Mouse (Mus musculus) embryonic facial prominence, embryonic 11.5 days (tissue): ENCODE results near the gene Stx7. TPM values are rescaled to one million over a fixed set of nuclear protein-coding genes. Genes with fewer than 3 reads are reported as not detected.

Experiments
- ATAC-seq: fragments of 200-750 bp; cut with Nextera tagmentation; replicated peaks from 2 replicates; pipeline ENCODE4 v1.8.0; 2017; ENCODE audit warnings: low read depth; ENCODE audit not compliant: insufficient number of reproducible peaks, low FRiP score, low TSS enrichment
- DNase-seq: peaks from one replicate; pipeline ENCODE4 v3.0.0-alpha.2; 2015; ENCODE audit warnings: low spot score
- H3K27ac ChIP-seq: fragments of 300-500 bp; sonication (generic); replicated peaks from 2 replicates; pipeline ENCODE4 v1.5.1; 2014; ENCODE audit warnings: mild to moderate bottlenecking, low read depth, low read length, control low read depth
- H3K27me3 ChIP-seq: fragments of 300-500 bp; sonication (generic); 2 replicates; pipeline ENCODE4 v1.6.1; 2014; ENCODE audit warnings: mild to moderate bottlenecking, low read length, moderate library complexity, mixed read lengths; ENCODE audit not compliant: control insufficient read depth, insufficient read depth
- H3K36me3 ChIP-seq: fragments of 300-500 bp; sonication (generic); replicated peaks from 2 replicates; pipeline ENCODE4 v1.6.1; 2014; ENCODE audit warnings: low read depth, mild to moderate bottlenecking, low read length, moderate library complexity, mixed read lengths; ENCODE audit not compliant: control insufficient read depth, insufficient read depth
- H3K4me1 ChIP-seq: fragments of 300-500 bp; sonication (generic); 2 replicates; pipeline ENCODE4 v1.6.1; 2014; ENCODE audit warnings: low read length, mixed read lengths; ENCODE audit not compliant: control insufficient read depth, insufficient read depth
- H3K4me2 ChIP-seq: fragments of 300-500 bp; sonication (generic); 2 replicates; pipeline ENCODE4 v1.6.1; 2014; ENCODE audit warnings: low read depth, mild to moderate bottlenecking, control low read depth, low read length, moderate library complexity
- H3K4me3 ChIP-seq: fragments of 300-500 bp; sonication (generic); 2 replicates; pipeline ENCODE4 v1.5.1; 2014; ENCODE audit warnings: low read depth, low read length, control low read depth
- H3K9ac ChIP-seq: fragments of 300-500 bp; sonication (generic); replicated peaks from 2 replicates; pipeline ENCODE4 v1.6.1; 2014; ENCODE audit warnings: mild to moderate bottlenecking, control low read depth, low read length
- H3K9me3 ChIP-seq: fragments of 300-500 bp; sonication (generic); replicated peaks from 2 replicates; pipeline ENCODE4 v1.6.1; 2016; ENCODE audit warnings: mild to moderate bottlenecking, low read length, inconsistent platforms, mixed read lengths; ENCODE audit not compliant: control insufficient read depth
- WGBS: fragments of 180-500 bp; shearing (Covaris S2); extraction: QIAGEN DNeasy Blood & Tissue Kit; methylation state at CpG from one replicate; pipeline ENCODE4 v1.1.7; 2014; 5-methylcytosine and 5-hydroxymethylcytosine counted together
- polyA plus RNA-seq: library from polyadenylated mRNA; unstranded; fragments of >200 nt; fragmentation: Nextera tagmentation; extraction: Ambion mirVana; gene quantifications from 2 replicates; pipeline ENCODE4 v1.2.1, GENCODE M21; 2014

The Stx7 gene
- polyA plus RNA-seq, 1 experiment from 2014 or later, result 79.4 TPM

DNA sequence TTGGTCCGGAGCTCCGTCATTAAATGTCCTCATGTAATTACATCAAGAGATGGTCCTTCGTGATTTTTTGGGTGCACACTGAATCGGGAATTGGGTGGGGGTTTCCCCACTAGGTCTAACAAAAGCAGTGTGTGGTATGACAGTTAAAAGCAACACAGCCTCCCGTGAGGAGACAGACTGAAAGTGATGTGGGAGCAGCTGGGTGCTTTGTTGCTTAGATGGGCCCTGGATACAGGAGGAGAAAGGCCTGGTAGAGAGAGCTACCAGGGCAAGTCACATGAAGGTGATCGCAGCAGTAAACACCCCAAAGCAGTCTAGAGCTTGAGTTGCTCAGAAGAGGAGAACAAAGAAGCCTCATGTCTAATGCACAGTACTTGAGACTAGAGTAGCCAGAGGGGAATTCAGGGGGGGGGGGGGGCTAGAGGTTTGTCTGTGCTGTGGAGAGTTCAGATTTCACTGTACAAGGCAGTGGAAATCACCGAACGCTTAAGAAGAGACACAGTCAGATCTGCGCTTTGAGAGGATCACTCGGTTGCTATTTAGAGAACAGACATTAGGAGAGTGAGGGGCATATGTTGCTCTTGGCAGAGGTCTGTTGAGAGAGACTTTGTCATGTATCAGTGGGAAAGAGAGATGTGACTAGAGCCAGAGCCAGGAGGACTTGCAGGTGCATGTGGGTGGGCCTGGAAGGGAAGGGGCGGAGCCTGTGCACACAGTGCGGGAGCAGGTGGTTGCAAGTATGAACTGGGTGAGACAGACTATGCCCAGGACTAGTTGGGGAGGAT, 9.6 kb downstream of the Stx7 start:
- no peak overlapping the region for H3K27ac ChIP-seq
- 91% methylated on average over 12 of the region's 12 CpGs for WGBS
- H3K36me3 ChIP-seq, result no peaks in the 10 kb centered on the region
- no peaks in the 10 kb centered on the region for H3K4me1 ChIP-seq
- H3K9me3 ChIP-seq, result no peaks in the 10 kb centered on the region
- no peak overlapping the region for H3K4me3 ChIP-seq
- H3K27me3 ChIP-seq, result no peaks in the 10 kb centered on the region
- DNase-seq, result no peak
- 0 out of 2 replicates have a peak, but pooled peaks have one; percentile 48 for ATAC-seq
- H3K9ac ChIP-seq, result no peak overlapping the region
- H3K4me2 ChIP-seq, result no peak overlapping the region

DNA sequence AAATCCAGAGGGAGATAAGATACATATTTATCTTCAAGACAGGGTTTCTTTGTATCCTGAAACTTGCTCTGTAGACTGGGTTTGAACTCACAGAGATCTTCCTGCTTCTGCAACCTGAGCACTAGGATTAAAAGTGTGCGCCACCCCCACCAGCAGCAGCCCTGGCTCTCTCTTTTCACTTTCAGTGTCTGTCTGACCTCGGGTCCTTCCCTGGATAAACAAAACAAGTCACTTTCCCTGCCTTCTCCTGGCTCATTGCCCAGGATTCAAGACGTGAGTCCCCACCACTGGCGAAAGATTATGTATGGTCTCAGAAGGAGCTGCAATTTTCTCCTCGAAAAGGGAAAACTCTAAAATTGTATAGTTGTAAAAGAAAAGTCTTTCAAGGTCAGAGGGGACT, 10.5 kb downstream of the Stx7 start:
- ATAC-seq, result no peak
- Histone ChIP-seq H3K27me3 (no peaks in the 10 kb centered on the region), H3K9me3 (no peaks in the 10 kb centered on the region), H3K27ac (no peak overlapping the region), H3K4me2 (no peak overlapping the region), H3K36me3 (no peaks in the 10 kb centered on the region), H3K4me3 (no peak overlapping the region), H3K4me1 (no peaks in the 10 kb centered on the region), H3K9ac (no peak overlapping the region)
- 60% methylated on average over 5 of the region's 5 CpGs for WGBS
- DNase-seq, result no peak

DNA sequence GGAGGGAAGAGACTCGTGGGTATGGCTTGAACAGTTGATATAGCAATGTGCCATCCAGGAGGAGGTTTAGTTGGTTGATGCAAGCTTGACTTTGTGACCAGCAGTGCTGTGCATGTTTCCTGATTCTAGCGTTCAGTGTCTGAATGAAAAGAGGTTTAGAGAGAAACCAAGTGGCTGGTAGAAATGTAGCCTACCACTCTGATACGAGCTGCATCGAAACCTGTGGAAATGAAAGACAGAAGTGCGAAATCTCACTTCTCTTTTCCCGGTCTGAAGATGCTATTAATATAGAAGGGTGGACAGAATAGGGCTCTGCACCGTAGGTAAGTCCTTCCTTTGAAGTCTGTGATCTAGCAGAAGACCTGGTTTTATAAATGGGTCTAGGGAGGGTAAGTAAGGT, 11.2 kb downstream of the Stx7 start:
- no peak overlapping the region for H3K9ac ChIP-seq
- ATAC-seq (no peak), DNase-seq (no peak)
- H3K4me3 ChIP-seq, result no peak overlapping the region
- WGBS, result 86% methylated on average over 7 of the region's 7 CpGs
- H3K36me3 ChIP-seq, result no peaks in the 10 kb centered on the region
- H3K27ac ChIP-seq, result no peak overlapping the region
- no peaks in the 10 kb centered on the region for H3K4me1 ChIP-seq
- no peaks in the 10 kb centered on the region for H3K27me3 ChIP-seq
- no peak overlapping the region for H3K4me2 ChIP-seq
- no peaks in the 10 kb centered on the region for H3K9me3 ChIP-seq

DNA sequence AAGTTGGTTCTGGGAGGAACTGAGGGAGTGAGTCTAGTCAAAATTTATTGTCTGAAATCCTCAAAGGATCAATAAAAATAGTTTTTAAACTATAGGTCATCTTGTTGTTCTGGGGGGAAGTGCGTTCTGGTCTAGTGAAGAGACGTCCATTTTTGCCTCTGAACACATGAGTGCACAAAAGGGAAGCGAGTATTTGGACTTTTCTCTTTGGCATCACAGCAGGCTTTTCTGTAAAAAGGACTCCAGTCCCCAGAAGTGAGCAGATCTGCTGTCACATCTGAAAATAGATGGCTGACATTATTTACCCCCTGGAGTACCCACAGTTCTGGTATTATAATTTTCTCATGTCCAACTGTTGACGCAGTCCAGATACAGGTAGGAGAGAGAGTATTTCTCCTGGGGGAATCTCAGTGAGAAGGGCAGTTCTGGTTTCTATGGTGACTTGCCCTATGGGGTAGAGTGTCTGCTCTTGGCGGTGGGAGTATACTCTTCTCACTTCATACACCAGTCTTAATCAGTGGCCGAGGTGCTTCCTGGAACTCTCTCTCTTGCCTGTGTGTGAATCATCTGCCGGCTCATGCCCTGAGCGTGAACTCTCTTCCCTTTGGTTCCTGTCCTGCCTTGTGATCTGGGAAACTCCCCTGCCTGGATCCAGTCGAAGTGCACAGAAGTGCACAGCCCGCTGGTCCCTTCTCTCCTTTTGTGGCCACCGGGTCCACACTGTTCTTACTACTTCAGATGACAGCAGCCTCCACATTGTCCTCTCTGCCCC, 15.2 kb downstream of the Stx7 start:
- DNase-seq, result no peak
- Histone ChIP-seq H3K27me3 (no peaks in the 10 kb centered on the region), H3K4me2 (no peak overlapping the region), H3K4me1 (no peaks in the 10 kb centered on the region), H3K4me3 (no peak overlapping the region), H3K9me3 (no peaks in the 10 kb centered on the region), H3K36me3 (no peaks in the 10 kb centered on the region), H3K27ac (no peak overlapping the region), H3K9ac (no peak overlapping the region)
- ATAC-seq, result no peak
- 50% methylated on average over 11 of the region's 11 CpGs for WGBS

DNA sequence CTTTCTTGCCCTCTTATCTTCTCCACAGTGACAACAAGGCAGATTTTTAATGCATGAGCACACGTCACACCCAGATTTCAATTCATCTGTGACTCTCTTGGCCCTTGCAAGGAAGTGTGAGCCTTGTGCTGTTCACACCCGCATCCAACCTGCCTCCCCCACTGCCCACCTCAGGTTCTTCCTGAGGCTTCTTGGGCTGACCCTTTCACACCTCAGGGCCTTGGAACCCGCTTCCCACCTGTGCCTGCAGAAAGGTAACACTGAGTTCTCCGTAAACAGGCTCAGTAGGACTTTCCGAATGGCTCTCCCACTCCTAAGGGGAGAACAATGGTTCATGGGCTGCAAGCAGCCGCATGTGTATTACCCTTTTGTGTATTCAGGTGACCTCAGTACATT, 15.8 kb downstream of the Stx7 start:
- H3K9ac ChIP-seq, result no peak overlapping the region
- no peaks in the 10 kb centered on the region for H3K36me3 ChIP-seq
- DNase-seq (no peak), ATAC-seq (no peak)
- H3K4me3 ChIP-seq, result no peak overlapping the region
- H3K27me3 ChIP-seq, result no peaks in the 10 kb centered on the region
- no peaks in the 10 kb centered on the region for H3K4me1 ChIP-seq
- no peaks in the 10 kb centered on the region for H3K9me3 ChIP-seq
- H3K4me2 ChIP-seq, result no peak overlapping the region
- H3K27ac ChIP-seq, result no peak overlapping the region
- WGBS, result 74% methylated on average over 6 of the region's 6 CpGs

DNA sequence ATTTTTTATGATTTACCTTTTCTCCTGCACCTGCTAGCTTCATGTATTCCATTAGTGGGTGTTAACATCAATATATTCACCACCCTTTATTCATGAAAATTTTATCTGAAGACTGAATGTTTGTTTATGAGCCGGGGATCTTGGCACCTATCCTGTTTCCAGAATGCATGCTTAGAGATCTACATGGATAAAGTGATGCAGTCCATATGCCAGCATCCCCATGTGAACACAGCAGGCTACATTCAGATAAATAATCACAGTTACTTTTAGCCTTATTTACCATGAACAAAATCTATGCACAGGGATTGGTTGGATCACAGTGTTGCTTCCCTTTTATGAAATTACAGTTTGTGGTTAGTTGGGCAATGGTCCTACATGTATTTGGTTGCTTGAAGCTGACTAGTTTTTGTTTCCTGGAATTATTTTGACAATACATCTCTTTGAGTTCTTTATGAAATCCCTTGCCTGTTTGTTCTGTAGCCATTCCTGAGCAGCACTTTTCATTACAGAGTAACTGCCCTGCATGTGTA, 16.5 kb downstream of the Stx7 start:
- Histone ChIP-seq H3K4me1 (no peaks in the 10 kb centered on the region), H3K27me3 (no peaks in the 10 kb centered on the region), H3K4me2 (no peak overlapping the region), H3K9me3 (no peaks in the 10 kb centered on the region), H3K9ac (no peak overlapping the region), H3K36me3 (no peaks in the 10 kb centered on the region), H3K27ac (no peak overlapping the region), H3K4me3 (no peak overlapping the region)
- whole genome bisulfite sequencing, result 75% methylated on average over 1 of the region's 1 CpGs
- ATAC-seq (no peak), DNase-seq (no peak)

DNA sequence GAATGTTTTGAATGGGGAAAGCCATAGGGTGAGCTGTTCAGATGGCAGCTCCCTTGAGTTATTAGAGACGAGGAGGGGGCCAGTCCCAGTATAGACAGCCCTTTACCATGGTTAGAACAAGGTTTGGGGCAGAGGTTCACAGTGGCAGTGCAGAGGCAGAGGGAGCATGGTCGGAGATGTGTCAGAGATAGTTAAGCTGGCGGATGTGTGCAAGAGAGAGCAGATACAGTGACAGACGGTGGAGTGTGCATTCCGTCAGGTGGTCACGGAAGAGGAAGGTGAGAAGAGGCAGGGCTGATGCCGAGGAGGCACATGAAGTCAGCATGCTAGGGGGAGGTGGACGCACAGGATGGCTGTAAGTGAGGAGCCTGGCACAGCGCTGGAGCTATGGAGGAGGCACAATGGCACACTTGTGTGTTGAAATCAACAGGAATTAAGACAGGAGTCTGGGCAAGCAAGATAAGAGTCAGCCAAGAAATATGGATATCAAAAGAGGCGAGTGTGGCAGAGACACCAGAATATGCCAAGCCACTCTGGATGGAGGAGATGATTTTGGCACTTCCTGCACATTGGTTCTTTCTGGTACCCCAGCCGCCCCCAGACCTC, 19.0 kb downstream of the Stx7 start:
- Histone ChIP-seq H3K36me3 (no peaks in the 10 kb centered on the region), H3K4me2 (no peak overlapping the region), H3K9me3 (no peaks in the 10 kb centered on the region), H3K27ac (no peak overlapping the region), H3K27me3 (no peaks in the 10 kb centered on the region), H3K9ac (no peak overlapping the region), H3K4me3 (no peak overlapping the region), H3K4me1 (no peaks in the 10 kb centered on the region)
- DNase-seq (no peak), ATAC-seq (0 out of 2 replicates have a peak, but pooled peaks have one; percentile 23)
- WGBS, result 86% methylated on average over 11 of the region's 11 CpGs

DNA sequence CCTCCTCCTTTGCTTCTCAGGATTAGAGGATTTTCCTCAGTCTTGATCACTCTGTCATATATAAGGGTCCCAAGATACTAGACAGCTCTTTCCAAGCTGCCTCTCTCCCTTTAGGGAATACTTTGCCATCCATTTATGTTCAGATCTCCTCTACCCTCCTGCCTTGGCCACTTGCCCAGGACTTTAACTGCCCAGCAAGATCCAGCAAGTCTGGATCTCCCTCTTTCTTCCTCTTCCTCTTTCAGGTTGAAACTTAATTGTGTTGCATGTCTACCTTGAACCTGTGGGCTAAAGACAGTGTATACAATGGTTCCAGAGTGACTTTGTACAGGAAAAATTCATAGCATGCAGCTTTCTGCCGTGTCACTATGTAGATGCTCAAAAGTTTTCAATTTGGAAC, 19.8 kb downstream of the Stx7 start:
- H3K4me3 ChIP-seq, result no peak overlapping the region
- no peaks in the 10 kb centered on the region for H3K36me3 ChIP-seq
- ATAC-seq, result no peak
- no peaks in the 10 kb centered on the region for H3K27me3 ChIP-seq
- H3K9ac ChIP-seq, result no peak overlapping the region
- no peak overlapping the region for H3K27ac ChIP-seq
- no peaks in the 10 kb centered on the region for H3K4me1 ChIP-seq
- DNase-seq, result no peak
- H3K4me2 ChIP-seq, result no peak overlapping the region
- WGBS, result 95% methylated on average over 1 of the region's 1 CpGs
- H3K9me3 ChIP-seq, result no peaks in the 10 kb centered on the region
